Mouse (Mus musculus): ENCODE results near the gene Nfix. TPM values are rescaled to one million over a fixed set of nuclear protein-coding genes. Genes with fewer than 3 reads are reported as not detected.

Nfix gene
- polyA plus RNA-seq, 1 experiment from 2014 or later, result 16.3 TPM

- 0% methylated on average over 27 of the region's 27 CpGs for WGBS
- Histone ChIP-seq H3K4me1 (ENCODE audit: control insufficient read depth in 2 of 2, insufficient read depth in 2 of 2, low read length in 2 of 2) (peaks cover 13 to 36% of the 10 kb centered on the region in 2 experiments), H3K4me3 (ENCODE audit: control insufficient read depth in 1 of 2, insufficient read depth in 1 of 2, low read depth in 1 of 2, low read length in 2 of 2) (peak within 1 kb of the TSS; percentile 69 to 83), H3K4me2 (ENCODE audit: low read length) (peak within 1 kb of the TSS; percentile 68), H3K9ac (ENCODE audit: low read length) (peak within 1 kb of the TSS; percentile 95), H3K27me3 (ENCODE audit: control insufficient read depth, insufficient read depth, low read length) (no peaks in the 10 kb centered on the region), H3K9me3 (ENCODE audit: control insufficient read depth, low read length) (no peaks in the 10 kb centered on the region), H3K27ac (replicated peaks in 1 of 2; ENCODE audit: control insufficient read depth in 1 of 2, insufficient read depth in 1 of 2, low read depth in 2 of 2, low read length in 2 of 2) (peak within 1 kb of the TSS; percentile 89 to 94), H3K36me3 (ENCODE audit: control insufficient read depth, insufficient read depth, low read length) (no peaks in the 10 kb centered on the region)
- ATAC-seq (ENCODE audit: insufficient number of reproducible peaks, insufficient read depth, low FRiP score, low read depth), result peak; percentile 66
Observed at GRCm38 (mm10) chr8:84662581-84663065, 137.5 kb downstream of the Nfix start, which contains the start of gene Ier2. Gene Ier2 (minus strand): TSS chr8:84662852.

- ATAC-seq (ENCODE audit: insufficient number of reproducible peaks, insufficient read depth, low FRiP score, low read depth), result 0 out of 2 replicates have a peak, but pooled peaks have one; percentile 2
Observed at GRCm38 (mm10) chr8:84661961-84662571, 138.1 kb downstream of the Nfix start.

GRCm38 (mm10) chr8:84661458-84661871 lies 138.7 kb downstream of the Nfix start:
- Histone ChIP-seq H3K27me3 (ENCODE audit: control insufficient read depth, insufficient read depth, low read length) (no peaks in the 10 kb centered on the region), H3K4me2 (ENCODE audit: low read length) (peak overlapping the region; percentile 68), H3K9ac (ENCODE audit: low read length) (peak overlapping the region; percentile 95), H3K4me1 (ENCODE audit: control insufficient read depth in 2 of 2, insufficient read depth in 2 of 2, low read length in 2 of 2) (peaks cover 18 to 47% of the 10 kb centered on the region in 2 experiments), H3K36me3 (ENCODE audit: control insufficient read depth, insufficient read depth, low read length) (no peaks in the 10 kb centered on the region), H3K4me3 (ENCODE audit: control insufficient read depth in 1 of 2, insufficient read depth in 1 of 2, low read depth in 1 of 2, low read length in 2 of 2) (peak overlapping the region; percentile 69 to 83), H3K27ac (replicated peaks in 1 of 2; ENCODE audit: control insufficient read depth in 1 of 2, insufficient read depth in 1 of 2, low read depth in 2 of 2, low read length in 2 of 2) (peak overlapping the region; percentile 89 to 94), H3K9me3 (ENCODE audit: control insufficient read depth, low read length) (no peaks in the 10 kb centered on the region)
- peak; percentile 42 for ATAC-seq (ENCODE audit: insufficient number of reproducible peaks, insufficient read depth, low FRiP score, low read depth)
- WGBS, result under 1% methylated on average over 24 of the region's 24 CpGs

More at GRCm38 (mm10) chr8:84661961-84662571, 138.1 kb downstream of the Nfix start:
- H3K36me3 ChIP-seq (ENCODE audit: control insufficient read depth, insufficient read depth, low read length), result no peaks in the 10 kb centered on the region
- H3K4me2 ChIP-seq (ENCODE audit: low read length), result peak overlapping the region; percentile 68
- WGBS, result under 1% methylated on average over 61 of the region's 61 CpGs
- peak overlapping the region; percentile 89 to 94 for H3K27ac ChIP-seq (replicated peaks in 1 of 2; ENCODE audit: control insufficient read depth in 1 of 2, insufficient read depth in 1 of 2, low read depth in 2 of 2, low read length in 2 of 2)
- peak overlapping the region; percentile 95 for H3K9ac ChIP-seq (ENCODE audit: low read length)
- no peaks in the 10 kb centered on the region for H3K9me3 ChIP-seq (ENCODE audit: control insufficient read depth, low read length)
- H3K4me1 ChIP-seq (ENCODE audit: control insufficient read depth in 2 of 2, insufficient read depth in 2 of 2, low read length in 2 of 2), result peaks cover 13 to 41% of the 10 kb centered on the region in 2 experiments
- peak overlapping the region; percentile 69 to 83 for H3K4me3 ChIP-seq (ENCODE audit: control insufficient read depth in 1 of 2, insufficient read depth in 1 of 2, low read depth in 1 of 2, low read length in 2 of 2)
- H3K27me3 ChIP-seq (ENCODE audit: control insufficient read depth, insufficient read depth, low read length), result no peaks in the 10 kb centered on the region

- 1% methylated on average over 20 of the region's 20 CpGs for WGBS
- H3K4me3 ChIP-seq (ENCODE audit: control insufficient read depth in 1 of 2, insufficient read depth in 1 of 2, low read depth in 1 of 2, low read length in 2 of 2), result peak overlapping the region; percentile 69 to 83
- peak overlapping the region; percentile 89 to 94 for H3K27ac ChIP-seq (replicated peaks in 1 of 2; ENCODE audit: control insufficient read depth in 1 of 2, insufficient read depth in 1 of 2, low read depth in 2 of 2, low read length in 2 of 2)
- H3K9me3 ChIP-seq (ENCODE audit: control insufficient read depth, low read length), result no peaks in the 10 kb centered on the region
- no peak for ATAC-seq (ENCODE audit: insufficient number of reproducible peaks, insufficient read depth, low FRiP score, low read depth)
- H3K4me2 ChIP-seq (ENCODE audit: low read length), result peak overlapping the region; percentile 68
- H3K4me1 ChIP-seq (ENCODE audit: control insufficient read depth in 2 of 2, insufficient read depth in 2 of 2, low read length in 2 of 2), result peaks cover 23 to 52% of the 10 kb centered on the region in 2 experiments
- no peaks in the 10 kb centered on the region for H3K36me3 ChIP-seq (ENCODE audit: control insufficient read depth, insufficient read depth, low read length)
- H3K27me3 ChIP-seq (ENCODE audit: control insufficient read depth, insufficient read depth, low read length), result no peaks in the 10 kb centered on the region
- peak overlapping the region; percentile 95 for H3K9ac ChIP-seq (ENCODE audit: low read length)
Observed at GRCm38 (mm10) chr8:84660819-84661457, 139.2 kb downstream of the Nfix start.

GRCm38 (mm10) chr8:84659936-84660818 lies 140.0 kb downstream of the Nfix start:
- WGBS, result 3% methylated on average over 33 of the region's 33 CpGs

GRCm38 (mm10) chr8:84658951-84659350 lies 141.2 kb downstream of the Nfix start:
- Histone ChIP-seq H3K9ac (ENCODE audit: low read length) (no peak overlapping the region), H3K4me2 (ENCODE audit: low read length) (peak overlapping the region; percentile 68; the same call in 1 of the 2 replicates), H3K4me1 (ENCODE audit: control insufficient read depth in 2 of 2, insufficient read depth in 2 of 2, low read length in 2 of 2) (peaks cover 31 to 60% of the 10 kb centered on the region in 2 experiments), H3K27me3 (ENCODE audit: control insufficient read depth, insufficient read depth, low read length) (no peaks in the 10 kb centered on the region), H3K36me3 (ENCODE audit: control insufficient read depth, insufficient read depth, low read length) (no peaks in the 10 kb centered on the region), H3K4me3 (ENCODE audit: control insufficient read depth in 1 of 2, insufficient read depth in 1 of 2, low read depth in 1 of 2, low read length in 2 of 2) (no peak overlapping the region), H3K27ac (replicated peaks in 1 of 2; ENCODE audit: control insufficient read depth in 1 of 2, insufficient read depth in 1 of 2, low read depth in 2 of 2, low read length in 2 of 2) (peak overlapping the region in 1 of 2 experiments; percentile 94; a peak in 2 of 4 replicates), H3K9me3 (ENCODE audit: control insufficient read depth, low read length) (no peaks in the 10 kb centered on the region)
- WGBS, result 42% methylated on average over 1 of the region's 1 CpGs
- no peak for ATAC-seq (ENCODE audit: insufficient number of reproducible peaks, insufficient read depth, low FRiP score, low read depth)

More at GRCm38 (mm10) chr8:84659936-84660818, 140.0 kb downstream of the Nfix start:
- H3K4me1 ChIP-seq (ENCODE audit: control insufficient read depth in 2 of 2, insufficient read depth in 2 of 2, low read length in 2 of 2), result peaks cover 28 to 54% of the 10 kb centered on the region in 2 experiments
- H3K27ac ChIP-seq (replicated peaks in 1 of 2; ENCODE audit: control insufficient read depth in 1 of 2, insufficient read depth in 1 of 2, low read depth in 2 of 2, low read length in 2 of 2), result peak overlapping the region; percentile 89 to 94
- H3K4me2 ChIP-seq (ENCODE audit: low read length), result peak overlapping the region; percentile 68
- H3K36me3 ChIP-seq (ENCODE audit: control insufficient read depth, insufficient read depth, low read length), result no peaks in the 10 kb centered on the region
- H3K27me3 ChIP-seq (ENCODE audit: control insufficient read depth, insufficient read depth, low read length), result no peaks in the 10 kb centered on the region
- ATAC-seq (ENCODE audit: insufficient number of reproducible peaks, insufficient read depth, low FRiP score, low read depth), result no peak
- peak overlapping the region; percentile 95 for H3K9ac ChIP-seq (ENCODE audit: low read length)
- no peaks in the 10 kb centered on the region for H3K9me3 ChIP-seq (ENCODE audit: control insufficient read depth, low read length)
- H3K4me3 ChIP-seq (ENCODE audit: control insufficient read depth in 1 of 2, insufficient read depth in 1 of 2, low read depth in 1 of 2, low read length in 2 of 2), result peak overlapping the region; percentile 69 to 83

- no peaks in the 10 kb centered on the region for H3K27me3 ChIP-seq (ENCODE audit: control insufficient read depth, insufficient read depth, low read length)
- H3K9ac ChIP-seq (ENCODE audit: low read length), result peak overlapping the region; percentile 83; the same call in 1 of the 2 replicates
- peaks cover 26 to 53% of the 10 kb centered on the region in 2 experiments for H3K4me1 ChIP-seq (ENCODE audit: control insufficient read depth in 2 of 2, insufficient read depth in 2 of 2, low read length in 2 of 2)
- H3K36me3 ChIP-seq (ENCODE audit: control insufficient read depth, insufficient read depth, low read length), result no peaks in the 10 kb centered on the region
- no peaks in the 10 kb centered on the region for H3K9me3 ChIP-seq (ENCODE audit: control insufficient read depth, low read length)
- no peak for ATAC-seq (ENCODE audit: insufficient number of reproducible peaks, insufficient read depth, low FRiP score, low read depth)
- 62% methylated on average over 4 of the region's 4 CpGs for WGBS
- H3K27ac ChIP-seq (replicated peaks in 1 of 2; ENCODE audit: control insufficient read depth in 1 of 2, insufficient read depth in 1 of 2, low read depth in 2 of 2, low read length in 2 of 2), result peak overlapping the region in 1 of 2 experiments; percentile 98; a peak in 2 of 4 replicates
- peak overlapping the region; percentile 86; the same call in 1 of the 2 replicates for H3K4me2 ChIP-seq (ENCODE audit: low read length)
- H3K4me3 ChIP-seq (ENCODE audit: control insufficient read depth in 1 of 2, insufficient read depth in 1 of 2, low read depth in 1 of 2, low read length in 2 of 2), result no peak overlapping the region
Observed at GRCm38 (mm10) chr8:84657680-84658079, 142.5 kb downstream of the Nfix start.
